Mouse (Mus musculus) liver, embryonic 14.5 days (tissue): ENCODE measurements around the gene Tkt.

ENCODE experiments used
- CTCF ChIP-seq: IDR thresholded peaks from 2 replicates; pipeline ENCODE4 v1.5.1; 2016; ENCODE audit warnings: antibody characterized with exemption, low read depth, control low read depth
- EP300 ChIP-seq: IDR thresholded peaks from 2 replicates; pipeline ENCODE4 v1.6.1; 2016; ENCODE audit warnings: antibody characterized with exemption, low read depth

DNA sequence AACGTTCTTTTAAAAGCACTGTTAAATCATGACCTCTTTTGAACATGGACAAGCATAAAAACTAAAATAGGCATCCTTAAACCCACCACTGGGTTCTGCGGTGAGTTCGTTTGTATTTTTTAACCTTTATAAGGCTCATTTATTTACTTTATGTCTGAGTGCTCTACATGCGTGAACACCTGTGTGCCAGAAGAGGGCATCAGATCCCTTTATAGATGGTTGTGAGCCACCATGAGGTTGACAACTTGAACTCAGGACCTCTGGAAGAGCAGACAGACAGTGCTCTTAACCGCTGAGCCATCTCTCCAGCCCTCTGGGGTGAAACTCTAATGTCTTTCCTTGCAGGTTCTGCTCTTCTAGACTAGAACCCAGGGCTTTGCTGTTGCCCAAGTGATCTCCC lies 37.2 kb downstream of the Tkt start:
- TF ChIP-seq EP300 (no peak), CTCF (peak; percentile 27)
